Mouse (Mus musculus): ENCODE measurements at regions not wholly inside any gene's neighbourhood (a gene's known extent, or its start where the extent isn't known, plus 50 kb on each side); places are given as distances from the start of the nearest gene placed in this dataset.

DNA sequence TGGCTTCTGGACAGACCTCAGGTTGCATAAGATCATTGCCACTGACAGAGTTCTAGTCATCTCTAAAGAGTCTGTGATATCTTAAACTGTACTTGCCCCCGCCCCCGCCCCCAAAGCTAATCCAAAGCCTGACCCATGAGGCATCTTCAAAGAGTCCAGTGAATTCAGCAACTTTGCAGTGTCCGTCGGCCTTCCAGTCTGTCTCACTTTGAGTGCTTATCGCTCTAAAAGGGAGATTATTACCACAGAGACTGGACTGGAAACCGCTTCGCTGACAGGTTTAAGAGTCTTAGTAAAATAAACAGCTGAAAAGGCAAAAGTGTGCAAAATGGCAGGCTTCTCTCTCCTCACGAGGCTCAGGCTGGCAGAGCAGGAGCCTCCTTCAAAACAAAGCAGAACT, 197.5 kb upstream of the Ankrd55 start:
- no peak for TF ChIP-seq CTCF (IDR thresholded peaks at IDR 0.05; ENCODE audit: control insufficient read depth, insufficient read depth, insufficient read length)
- TF ChIP-seq USF1 (IDR thresholded peaks at IDR 0.05; ENCODE audit: low read depth): no peak
